Mouse (Mus musculus): ENCODE measurements at regions not wholly inside any gene's neighbourhood (a gene's known extent, or its start where the extent isn't known, plus 50 kb on each side); places are given as distances from the start of the nearest gene placed in this dataset.
"Not testable (repeated sequence)": the region's sequence is repeated elsewhere in the genome, so short reads cannot be mapped to it uniquely, and the experiment has no call there.

GRCm38 (mm10) chr6:16365450-16365849 is 532.8 kb downstream of the Tfec start:
- no peak for TF ChIP-seq CTCF (IDR thresholded peaks at IDR 0.05; ENCODE audit: low read depth)
- Histone ChIP-seq H3K36me3 (ENCODE audit: control insufficient read depth, insufficient read depth) (no peaks in the 10 kb centered on the region), H3K27ac (ENCODE audit: low read depth, low read length) (no peak overlapping the region), H3K9ac (ENCODE audit: low read depth, low read length) (no peak overlapping the region), H3K27me3 (replicated peaks; ENCODE audit: control insufficient read depth, insufficient read depth, low read length) (no peaks in the 10 kb centered on the region), H3K4me3 (ENCODE audit: low read depth, low read length) (no peak overlapping the region), H3K4me2 (replicated peaks; ENCODE audit: low read depth) (no peak overlapping the region), H3K9me3 (ENCODE audit: control insufficient read depth) (no peaks in the 10 kb centered on the region), H3K4me1 (replicated peaks; ENCODE audit: control insufficient read depth, insufficient read depth, low read length) (no peaks in the 10 kb centered on the region)
- WGBS, result 93% methylated on average over 1 of the region's 1 CpGs
- no peak for ATAC-seq

- TF ChIP-seq CTCF (IDR thresholded peaks at IDR 0.05; ENCODE audit: low read depth), result no peak
- Histone ChIP-seq H3K36me3 (ENCODE audit: control insufficient read depth, insufficient read depth) (no peaks in the 10 kb centered on the region), H3K4me1 (replicated peaks; ENCODE audit: control insufficient read depth, insufficient read depth, low read length) (no peaks in the 10 kb centered on the region), H3K4me2 (replicated peaks; ENCODE audit: low read depth) (no peak overlapping the region), H3K4me3 (ENCODE audit: low read depth, low read length) (no peak overlapping the region), H3K9me3 (ENCODE audit: control insufficient read depth) (no peaks in the 10 kb centered on the region), H3K9ac (ENCODE audit: low read depth, low read length) (no peak overlapping the region), H3K27me3 (replicated peaks; ENCODE audit: control insufficient read depth, insufficient read depth, low read length) (no peaks in the 10 kb centered on the region), H3K27ac (ENCODE audit: low read depth, low read length) (no peak overlapping the region)
- no peak for ATAC-seq
- 72% methylated on average over 4 of the region's 4 CpGs for WGBS
Observed at GRCm38 (mm10) chr6:16362057-16362456, 536.2 kb downstream of the Tfec start.

GRCm38 (mm10) chr6:16359881-16360711 is 538.1 kb downstream of the Tfec start:
- not testable (repeated sequence) for H3K4me1 ChIP-seq (replicated peaks; ENCODE audit: control insufficient read depth, insufficient read depth, low read length); H3K9ac ChIP-seq (ENCODE audit: low read depth, low read length); H3K27ac ChIP-seq (ENCODE audit: low read depth, low read length); ATAC-seq; H3K9me3 ChIP-seq (ENCODE audit: control insufficient read depth); H3K36me3 ChIP-seq (ENCODE audit: control insufficient read depth, insufficient read depth); H3K4me2 ChIP-seq (replicated peaks; ENCODE audit: low read depth); H3K27me3 ChIP-seq (replicated peaks; ENCODE audit: control insufficient read depth, insufficient read depth, low read length)
- 28% methylated on average over 9 of the region's 25 CpGs for WGBS
- TF ChIP-seq CTCF (IDR thresholded peaks at IDR 0.05; ENCODE audit: low read depth), result peak; percentile 42
- 0 out of 2 replicates have a peak overlapping the region, but pooled peaks have one; percentile 23 for H3K4me3 ChIP-seq (ENCODE audit: low read depth, low read length)

GRCm38 (mm10) chr6:16359464-16359863 is 538.8 kb downstream of the Tfec start:
- no peak for TF ChIP-seq CTCF (IDR thresholded peaks at IDR 0.05; ENCODE audit: low read depth)
- Histone ChIP-seq H3K4me3 (ENCODE audit: low read depth, low read length) (0 out of 2 replicates have a peak overlapping the region, but pooled peaks have one; percentile 23), H3K4me1 (replicated peaks; ENCODE audit: control insufficient read depth, insufficient read depth, low read length) (no peaks in the 10 kb centered on the region), H3K36me3 (ENCODE audit: control insufficient read depth, insufficient read depth) (no peaks in the 10 kb centered on the region), H3K9me3 (ENCODE audit: control insufficient read depth) (no peaks in the 10 kb centered on the region), H3K27ac (ENCODE audit: low read depth, low read length) (no peak overlapping the region), H3K27me3 (replicated peaks; ENCODE audit: control insufficient read depth, insufficient read depth, low read length) (no peaks in the 10 kb centered on the region), H3K4me2 (replicated peaks; ENCODE audit: low read depth) (no peak overlapping the region; the same call in 1 of the 2 replicates), H3K9ac (ENCODE audit: low read depth, low read length) (no peak overlapping the region)
- ATAC-seq, result no peak
- WGBS, result 75% methylated on average over 6 of the region's 7 CpGs

GRCm38 (mm10) chr6:16333638-16334037 is 564.6 kb downstream of the Tfec start:
- Histone ChIP-seq H3K27me3 (replicated peaks; ENCODE audit: control insufficient read depth, insufficient read depth, low read length) (no peaks in the 10 kb centered on the region), H3K27ac (ENCODE audit: low read depth, low read length) (no peak overlapping the region), H3K4me2 (replicated peaks; ENCODE audit: low read depth) (no peak overlapping the region; the same call in 1 of the 2 replicates), H3K4me1 (replicated peaks; ENCODE audit: control insufficient read depth, insufficient read depth, low read length) (no peaks in the 10 kb centered on the region), H3K9me3 (ENCODE audit: control insufficient read depth) (no peaks in the 10 kb centered on the region), H3K36me3 (ENCODE audit: control insufficient read depth, insufficient read depth) (no peaks in the 10 kb centered on the region), H3K9ac (ENCODE audit: low read depth, low read length) (no peak overlapping the region), H3K4me3 (ENCODE audit: low read depth, low read length) (no peak overlapping the region)
- no peak for TF ChIP-seq CTCF (IDR thresholded peaks at IDR 0.05; ENCODE audit: low read depth)
- no peak for ATAC-seq
- 16% methylated on average over 8 of the region's 8 CpGs for WGBS

GRCm38 (mm10) chr6:16314305-16315010 is 583.8 kb downstream of the Tfec start:
- ATAC-seq, result no peak
- Histone ChIP-seq H3K27ac (ENCODE audit: low read depth, low read length) (no peak overlapping the region), H3K4me2 (replicated peaks; ENCODE audit: low read depth) (no peak overlapping the region), H3K9me3 (ENCODE audit: control insufficient read depth) (no peaks in the 10 kb centered on the region), H3K9ac (ENCODE audit: low read depth, low read length) (no peak overlapping the region), H3K36me3 (ENCODE audit: control insufficient read depth, insufficient read depth) (no peaks in the 10 kb centered on the region), H3K4me3 (ENCODE audit: low read depth, low read length) (no peak overlapping the region), H3K27me3 (replicated peaks; ENCODE audit: control insufficient read depth, insufficient read depth, low read length) (no peaks in the 10 kb centered on the region), H3K4me1 (replicated peaks; ENCODE audit: control insufficient read depth, insufficient read depth, low read length) (0 out of 2 replicates have a peak, but pooled peaks cover 2% of the 10 kb centered on the region)
- 90% methylated on average over 15 of the region's 15 CpGs for WGBS
- TF ChIP-seq CTCF (IDR thresholded peaks at IDR 0.05; ENCODE audit: low read depth), result no peak

Measured in intestine, postnatal 0 days (tissue).